Mouse (Mus musculus): Measurements from ENCODE around the gene Ggct.
"Not testable (repeated sequence)": the region's sequence is repeated elsewhere in the genome, so short reads cannot be mapped to it uniquely, and the experiment has no call there.

Ggct gene

GRCm38 (mm10) chr6:54954659-54955414 is 37.9 kb downstream of the Ggct start:
- no peak for ATAC-seq (ENCODE audit: insufficient number of reproducible peaks, low FRiP score, low TSS enrichment)

- not testable (repeated sequence) for ATAC-seq (ENCODE audit: insufficient number of reproducible peaks, low FRiP score, low TSS enrichment)
Measured at GRCm38 (mm10) chr6:54953399-54953798, 39.4 kb downstream of the Ggct start.

- ATAC-seq (ENCODE audit: insufficient number of reproducible peaks, low FRiP score, low TSS enrichment) = no peak
Measured at GRCm38 (mm10) chr6:54952542-54952941, 40.2 kb downstream of the Ggct start.

GRCm38 (mm10) chr6:54948682-54949081 is 44.1 kb downstream of the Ggct start:
- no peak for ATAC-seq (ENCODE audit: insufficient number of reproducible peaks, low FRiP score, low TSS enrichment)

GRCm38 (mm10) chr6:54946241-54946953 is 46.4 kb downstream of the Ggct start:
- no peak for ATAC-seq (ENCODE audit: insufficient number of reproducible peaks, low FRiP score, low TSS enrichment)

- ATAC-seq (ENCODE audit: insufficient number of reproducible peaks, low FRiP score, low TSS enrichment) = no peak
Measured at GRCm38 (mm10) chr6:54944551-54944950, 48.2 kb downstream of the Ggct start.

- no peak for ATAC-seq (ENCODE audit: insufficient number of reproducible peaks, low FRiP score, low TSS enrichment)
Measured at GRCm38 (mm10) chr6:54943753-54944152, 49.0 kb downstream of the Ggct start.

- ATAC-seq (ENCODE audit: insufficient number of reproducible peaks, low FRiP score, low TSS enrichment) = no peak
Measured at GRCm38 (mm10) chr6:54943292-54943691, 49.5 kb downstream of the Ggct start.

GRCm38 (mm10) chr6:54941149-54941548 is 51.6 kb downstream of the Ggct start:
- ATAC-seq (ENCODE audit: insufficient number of reproducible peaks, low FRiP score, low TSS enrichment) = no peak

- no peak for ATAC-seq (ENCODE audit: insufficient number of reproducible peaks, low FRiP score, low TSS enrichment)
Measured at GRCm38 (mm10) chr6:54940126-54940525, 52.6 kb downstream of the Ggct start.

- ATAC-seq (ENCODE audit: insufficient number of reproducible peaks, low FRiP score, low TSS enrichment) = no peak
Measured at GRCm38 (mm10) chr6:54939631-54940030, 53.1 kb downstream of the Ggct start.

- no peak for ATAC-seq (ENCODE audit: insufficient number of reproducible peaks, low FRiP score, low TSS enrichment)
Measured at GRCm38 (mm10) chr6:54936496-54936895, 56.3 kb downstream of the Ggct start.

GRCm38 (mm10) chr6:54934930-54935329 is 57.8 kb downstream of the Ggct start:
- ATAC-seq (ENCODE audit: insufficient number of reproducible peaks, low FRiP score, low TSS enrichment) = no peak

GRCm38 (mm10) chr6:54934313-54934712 is 58.4 kb downstream of the Ggct start:
- ATAC-seq (ENCODE audit: insufficient number of reproducible peaks, low FRiP score, low TSS enrichment) = no peak

GRCm38 (mm10) chr6:54933866-54934265 is 58.9 kb downstream of the Ggct start:
- no peak for ATAC-seq (ENCODE audit: insufficient number of reproducible peaks, low FRiP score, low TSS enrichment)

- ATAC-seq (ENCODE audit: insufficient number of reproducible peaks, low FRiP score, low TSS enrichment) = no peak
Measured at GRCm38 (mm10) chr6:54933216-54933615, 59.5 kb downstream of the Ggct start.

Data from cerebellum, adult (tissue).